Mouse (Mus musculus) myocyte (in vitro differentiated cells): ENCODE measurements at regions not wholly inside any gene's neighbourhood (a gene's known extent, or its start where the extent isn't known, plus 50 kb on each side); places are given as distances from the start of the nearest gene placed in this dataset.

Experiments
- CEBPB ChIP-seq: IDR thresholded peaks from 2 replicates; pipeline ENCODE4 v1.6.1; 2011; ENCODE audit warnings: mild to moderate bottlenecking, moderate library complexity; ENCODE audit not compliant: poor library complexity, insufficient read depth, severe bottlenecking
- E2F4 ChIP-seq: IDR thresholded peaks from one replicate; pipeline ENCODE4 v1.6.1; 2011; ENCODE audit warnings: mild to moderate bottlenecking, control low read depth, moderate library complexity; ENCODE audit not compliant: insufficient read depth
- MYOD1 ChIP-seq, 3 experiments: IDR thresholded peaks; one replicate each; pipeline ENCODE4 v1.6.1; 2011; ENCODE audit warnings: control low read depth in 2 of 3, low read depth in 2 of 3, mild to moderate bottlenecking in 2 of 3, moderate library complexity in 1 of 3; ENCODE audit not compliant: insufficient read length in 2 of 3, control insufficient read depth in 1 of 3
- POLR2A ChIP-seq: IDR thresholded peaks from one replicate; pipeline ENCODE4 v1.6.1; 2011; ENCODE audit warnings: low read depth, mild to moderate bottlenecking, control low read depth, moderate library complexity; ENCODE audit not compliant: insufficient read length
- POLR2AphosphoS2 ChIP-seq: IDR thresholded peaks from one replicate; pipeline ENCODE4 v1.6.1; 2011; ENCODE audit warnings: low read depth, control low read depth; ENCODE audit not compliant: insufficient read length
- USF1 ChIP-seq: IDR thresholded peaks from one replicate; pipeline ENCODE4 v1.6.1; 2011; ENCODE audit warnings: low read depth, mild to moderate bottlenecking, control low read depth, moderate library complexity

DNA sequence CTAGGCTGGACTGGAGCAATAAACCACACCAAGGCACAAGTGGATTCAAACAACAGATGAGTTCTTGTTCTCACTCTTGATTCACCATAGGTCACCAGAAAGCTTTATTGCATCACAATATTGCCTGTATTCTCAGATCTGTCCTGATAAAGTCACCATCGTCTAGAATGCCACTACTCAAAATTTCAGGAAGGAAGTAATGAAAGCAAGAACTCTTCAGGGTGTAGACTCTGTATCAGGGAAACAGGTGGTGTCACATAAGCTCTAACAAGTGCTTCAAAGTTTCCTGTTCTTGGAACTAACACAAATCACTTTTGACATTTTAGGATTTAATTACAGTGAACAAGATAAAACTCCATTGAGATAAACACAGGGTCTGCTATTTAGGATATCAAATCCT is 52.2 kb upstream of the Tars start:
- TF ChIP-seq CEBPB (no peak), E2F4 (no peak), POLR2AphosphoS2 (no peak), MYOD1 (IDR thresholded peaks at IDR 0.05; ENCODE audit: control insufficient read depth in 1 of 3, insufficient read length in 2 of 3, low read depth in 2 of 3) (no peak), USF1 (no peak), POLR2A (no peak)
